Mouse (Mus musculus): ENCODE measurements at regions not wholly inside any gene's neighbourhood (a gene's known extent, or its start where the extent isn't known, plus 50 kb on each side); places are given as distances from the start of the nearest gene placed in this dataset.

DNA sequence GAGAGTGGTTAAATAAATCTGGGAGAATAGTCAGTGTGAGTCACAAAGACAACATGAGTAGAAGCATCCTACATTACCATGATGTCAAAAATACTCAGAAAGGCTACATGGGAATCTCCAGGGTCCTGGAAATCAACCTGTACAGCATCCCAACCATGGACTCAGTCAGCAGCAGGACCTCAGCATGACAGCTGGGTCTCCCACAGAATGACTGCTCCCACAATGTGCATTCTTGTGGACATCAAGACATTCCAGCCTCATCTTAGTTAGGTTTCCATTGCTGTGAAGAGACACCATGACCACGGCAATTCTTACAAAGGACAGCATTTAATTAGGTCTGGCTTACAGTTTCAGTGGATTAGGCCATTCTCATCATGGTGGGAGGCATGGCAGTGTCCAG is 93.8 kb upstream of the Mapk10 start:
- TF ChIP-seq CTCF (IDR thresholded peaks at IDR 0.05; ENCODE audit: low read depth, low read length) (no peak), TAL1 (conservative IDR thresholded peaks at IDR 0.05; ENCODE audit: low read depth, low read length) (no peak)

All from G1E (cell line).